Mouse (Mus musculus): ENCODE data around the gene Fnip1.

GRCm38 (mm10) chr11:54522529-54523430 is 84.8 kb downstream of the Fnip1 start, which contains the start of gene Rapgef6:
- TF ChIP-seq GATA1 (IDR thresholded peaks at IDR 0.05; ENCODE audit: borderline replicate concordance, low read length) = no peak
- no peak for TF ChIP-seq CTCF (IDR thresholded peaks at IDR 0.05; ENCODE audit: low read depth, low read length)
- TF ChIP-seq TAL1 (conservative IDR thresholded peaks at IDR 0.05; ENCODE audit: low read depth, low read length) = no peak
- no peak for TF ChIP-seq POLR2AphosphoS5 (IDR thresholded peaks at IDR 0.05; ENCODE audit: insufficient replicate concordance, low read depth, low read length)
- TF ChIP-seq GATA2 (IDR thresholded peaks at IDR 0.05; ENCODE audit: borderline replicate concordance, low read depth, low read length) = no peak

All from G1E (cell line).